Mouse (Mus musculus): ENCODE measurements around the gene Hivep3.

Hivep3 gene

GRCm38 (mm10) chr4:120083700-120084099, 350.1 kb downstream of the Hivep3 start:
- no peak for DNase-seq (ENCODE audit: low spot score in 2 of 2)

GRCm38 (mm10) chr4:120089536-120089935, 356.0 kb downstream of the Hivep3 start:
- no peak for DNase-seq (ENCODE audit: low spot score in 2 of 2)

- DNase-seq (ENCODE audit: low spot score in 2 of 2) = no peak
Measured at GRCm38 (mm10) chr4:120091997-120092783, 358.6 kb downstream of the Hivep3 start.

- no peak for DNase-seq (ENCODE audit: low spot score in 2 of 2)
Measured at GRCm38 (mm10) chr4:120096935-120097334, 363.4 kb downstream of the Hivep3 start.

- no peak for DNase-seq (ENCODE audit: low spot score in 2 of 2)
Measured at GRCm38 (mm10) chr4:120101186-120101585, 367.6 kb downstream of the Hivep3 start.

GRCm38 (mm10) chr4:120104599-120104998, 371.0 kb downstream of the Hivep3 start:
- peak; percentile 72 to 81 for DNase-seq (ENCODE audit: low spot score in 2 of 2)

GRCm38 (mm10) chr4:120106362-120106761, 372.8 kb downstream of the Hivep3 start:
- no peak for DNase-seq (ENCODE audit: low spot score in 2 of 2)

GRCm38 (mm10) chr4:120107787-120108186, 374.2 kb downstream of the Hivep3 start:
- no peak for DNase-seq (ENCODE audit: low spot score in 2 of 2)

GRCm38 (mm10) chr4:120115516-120115915, 381.9 kb downstream of the Hivep3 start:
- DNase-seq (ENCODE audit: low spot score in 2 of 2) = no peak

GRCm38 (mm10) chr4:120116312-120116711, 382.7 kb downstream of the Hivep3 start:
- DNase-seq (ENCODE audit: low spot score in 2 of 2) = no peak

- peak; percentile 59 to 60 for DNase-seq (ENCODE audit: low spot score in 2 of 2)
Measured at GRCm38 (mm10) chr4:120120276-120120675, 386.7 kb downstream of the Hivep3 start.

- no peak for DNase-seq (ENCODE audit: low spot score in 2 of 2)
Measured at GRCm38 (mm10) chr4:120124656-120125055, 391.1 kb downstream of the Hivep3 start.

GRCm38 (mm10) chr4:120126047-120126446, 392.5 kb downstream of the Hivep3 start:
- peak; percentile 63 to 70 for DNase-seq (ENCODE audit: low spot score in 2 of 2)

GRCm38 (mm10) chr4:120127333-120127732, 393.7 kb downstream of the Hivep3 start:
- no peak for DNase-seq (ENCODE audit: low spot score in 2 of 2)

GRCm38 (mm10) chr4:120128033-120128432, 394.4 kb downstream of the Hivep3 start:
- DNase-seq (ENCODE audit: low spot score in 2 of 2) = peak; percentile 46 to 52

- peak; percentile 61 to 62 for DNase-seq (ENCODE audit: low spot score in 2 of 2)
Measured at GRCm38 (mm10) chr4:120129233-120129885, 395.8 kb downstream of the Hivep3 start.

- no peak for DNase-seq (ENCODE audit: low spot score in 2 of 2)
Measured at GRCm38 (mm10) chr4:120130926-120131325, 397.3 kb downstream of the Hivep3 start.

GRCm38 (mm10) chr4:120131441-120132220, 398.0 kb downstream of the Hivep3 start:
- no peak for DNase-seq (ENCODE audit: low spot score in 2 of 2)

GRCm38 (mm10) chr4:120134223-120134622, 400.6 kb downstream of the Hivep3 start:
- DNase-seq (ENCODE audit: low spot score in 2 of 2) = no peak

GRCm38 (mm10) chr4:120141810-120142209, 408.2 kb downstream of the Hivep3 start:
- no peak for DNase-seq (ENCODE audit: low spot score in 2 of 2)

- DNase-seq (ENCODE audit: low spot score in 2 of 2) = no peak
Measured at GRCm38 (mm10) chr4:120142905-120143304, 409.3 kb downstream of the Hivep3 start.

- DNase-seq (ENCODE audit: low spot score in 2 of 2) = no peak
Measured at GRCm38 (mm10) chr4:120144343-120144742, 410.8 kb downstream of the Hivep3 start.

All from right cerebral cortex, adult 2 months (tissue).